Mouse (Mus musculus) heart, embryonic 15.5 days (tissue): ENCODE measurements at regions not wholly inside any gene's neighbourhood (a gene's known extent, or its start where the extent isn't known, plus 50 kb on each side); places are given as distances from the start of the nearest gene placed in this dataset.

Experiments
- ATAC-seq: fragments of 200-750 bp; cut with Nextera tagmentation; replicated peaks from 2 replicates; pipeline ENCODE4 v1.8.0; 2017; ENCODE audit warnings: low read depth, moderate TSS enrichment; ENCODE audit not compliant: insufficient number of reproducible peaks, insufficient read depth, low FRiP score
- H3K27ac ChIP-seq: fragments of 300-500 bp; sonication (generic); 2 replicates; pipeline ENCODE4 v1.5.1; 2015; ENCODE audit warnings: mild to moderate bottlenecking, inconsistent platforms
- H3K27me3 ChIP-seq: fragments of 300-500 bp; sonication (generic); 2 replicates; pipeline ENCODE4 v1.6.1; 2015; ENCODE audit warnings: inconsistent platforms
- H3K36me3 ChIP-seq: fragments of 300-500 bp; sonication (generic); 2 replicates; pipeline ENCODE4 v1.6.1; 2015; ENCODE audit warnings: mild to moderate bottlenecking, inconsistent platforms
- H3K4me1 ChIP-seq: fragments of 300-500 bp; sonication (generic); replicated peaks from 2 replicates; pipeline ENCODE4 v1.6.1; 2015; ENCODE audit warnings: inconsistent platforms
- H3K4me2 ChIP-seq: fragments of 300-500 bp; sonication (generic); 2 replicates; pipeline ENCODE4 v1.6.1; 2015; ENCODE audit warnings: inconsistent platforms, mild to moderate bottlenecking, moderate library complexity
- H3K4me3 ChIP-seq: fragments of 300-500 bp; sonication (generic); 2 replicates; pipeline ENCODE4 v1.5.1; 2015; ENCODE audit warnings: mild to moderate bottlenecking, inconsistent platforms
- H3K9ac ChIP-seq: fragments of 300-500 bp; sonication (generic); 2 replicates; pipeline ENCODE4 v1.6.1; 2015; ENCODE audit warnings: mild to moderate bottlenecking, inconsistent platforms
- H3K9me3 ChIP-seq: fragments of 300-500 bp; sonication (generic); replicated peaks from 2 replicates; pipeline ENCODE4 v1.6.1; 2016; ENCODE audit warnings: inconsistent platforms
- WGBS: fragments of 180-500 bp; shearing (Covaris S2); methylation state at CpG from one replicate; pipeline ENCODE4 v1.1.7; 2015; ENCODE audit warnings: mixed read lengths; 5-methylcytosine and 5-hydroxymethylcytosine counted together

DNA sequence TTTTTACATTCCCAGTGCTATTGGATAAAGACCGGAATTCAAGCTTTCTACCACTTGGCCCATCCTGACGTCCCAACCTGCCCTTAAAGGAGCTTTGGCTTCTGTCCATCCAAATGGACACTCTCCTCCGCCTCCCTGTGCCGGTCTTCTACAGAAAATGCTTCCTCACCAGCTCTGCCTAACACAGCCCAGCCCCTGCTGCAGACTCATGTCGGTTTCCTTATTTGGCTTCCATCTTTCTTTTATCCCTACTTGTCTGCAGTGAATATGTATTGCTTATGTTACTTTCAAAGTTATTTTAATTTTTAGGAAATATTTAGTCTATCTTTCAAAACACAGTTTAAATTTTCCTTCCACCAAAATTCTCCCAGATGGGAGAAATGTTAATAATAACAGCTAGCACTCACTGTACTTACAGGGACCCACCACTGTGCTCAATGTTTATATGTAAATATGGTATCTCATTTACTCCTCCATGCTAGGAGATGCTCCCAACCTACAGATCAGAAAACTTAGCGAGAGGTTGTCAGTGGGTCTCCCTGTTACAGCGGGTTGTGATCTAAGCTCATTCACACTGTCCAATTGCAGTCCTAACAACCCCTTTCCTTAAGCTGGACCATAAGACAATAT lies 118.6 kb downstream of the Sptssa start:
- Histone ChIP-seq H3K4me3 (no peak overlapping the region), H3K4me2 (no peak overlapping the region), H3K9ac (no peak overlapping the region), H3K27me3 (no peaks in the 10 kb centered on the region), H3K9me3 (no peaks in the 10 kb centered on the region), H3K4me1 (peaks cover 3% of the 10 kb centered on the region; the same call in 1 of the 2 replicates), H3K27ac (no peak overlapping the region), H3K36me3 (no peaks in the 10 kb centered on the region)
- no peak for ATAC-seq
- WGBS = 77% methylated on average over 7 of the region's 7 CpGs

GRCm38 (mm10) chr12:54537022-54537421 lies 119.4 kb downstream of the Sptssa start:
- no peaks in the 10 kb centered on the region for H3K27me3 ChIP-seq
- H3K9ac ChIP-seq = no peak overlapping the region
- H3K9me3 ChIP-seq = no peaks in the 10 kb centered on the region
- H3K4me1 ChIP-seq = peaks cover 3% of the 10 kb centered on the region; the same call in 1 of the 2 replicates
- WGBS = 70% methylated on average over 7 of the region's 7 CpGs
- H3K27ac ChIP-seq = no peak overlapping the region
- H3K4me3 ChIP-seq = no peak overlapping the region
- no peak overlapping the region for H3K4me2 ChIP-seq
- H3K36me3 ChIP-seq = no peaks in the 10 kb centered on the region
- ATAC-seq = no peak

- H3K4me3 ChIP-seq = no peak overlapping the region
- no peak overlapping the region for H3K27ac ChIP-seq
- no peak overlapping the region for H3K9ac ChIP-seq
- no peaks in the 10 kb centered on the region for H3K27me3 ChIP-seq
- H3K9me3 ChIP-seq = no peaks in the 10 kb centered on the region
- H3K4me2 ChIP-seq = no peak overlapping the region
- WGBS = 62% methylated on average over 6 of the region's 9 CpGs
- H3K36me3 ChIP-seq = no peaks in the 10 kb centered on the region
- no peak for ATAC-seq
- H3K4me1 ChIP-seq = peaks cover 3% of the 10 kb centered on the region; the same call in 1 of the 2 replicates
These were observed 120.5 kb downstream of the Sptssa start for GRCm38 (mm10) chr12:54535556-54536516.

DNA sequence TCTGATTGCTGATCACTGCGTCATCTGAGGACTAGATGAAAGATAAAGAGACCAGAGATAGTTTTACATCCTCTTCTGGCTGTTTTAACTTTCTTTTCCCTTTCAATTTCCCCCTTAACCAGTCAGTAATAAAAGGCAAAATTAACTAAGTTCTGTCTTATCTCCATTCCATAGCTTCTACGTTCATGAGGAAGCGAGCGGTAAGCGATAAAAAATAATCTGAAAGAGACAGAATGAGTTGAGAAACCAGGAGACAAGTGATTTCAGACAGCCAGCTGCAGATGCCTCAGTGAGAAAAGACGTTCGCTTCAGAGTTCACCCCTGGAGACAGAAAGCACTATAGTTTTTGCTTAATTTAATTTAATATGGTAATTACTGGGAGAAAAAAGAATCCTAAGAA lies 121.5 kb downstream of the Sptssa start:
- no peaks in the 10 kb centered on the region for H3K9me3 ChIP-seq
- H3K9ac ChIP-seq = no peak overlapping the region
- no peaks in the 10 kb centered on the region for H3K36me3 ChIP-seq
- peaks cover 3% of the 10 kb centered on the region; the same call in 1 of the 2 replicates for H3K4me1 ChIP-seq
- no peak for ATAC-seq
- 54% methylated on average over 7 of the region's 7 CpGs for WGBS
- H3K27me3 ChIP-seq = no peaks in the 10 kb centered on the region
- H3K4me3 ChIP-seq = no peak overlapping the region
- no peak overlapping the region for H3K4me2 ChIP-seq
- H3K27ac ChIP-seq = no peak overlapping the region

DNA sequence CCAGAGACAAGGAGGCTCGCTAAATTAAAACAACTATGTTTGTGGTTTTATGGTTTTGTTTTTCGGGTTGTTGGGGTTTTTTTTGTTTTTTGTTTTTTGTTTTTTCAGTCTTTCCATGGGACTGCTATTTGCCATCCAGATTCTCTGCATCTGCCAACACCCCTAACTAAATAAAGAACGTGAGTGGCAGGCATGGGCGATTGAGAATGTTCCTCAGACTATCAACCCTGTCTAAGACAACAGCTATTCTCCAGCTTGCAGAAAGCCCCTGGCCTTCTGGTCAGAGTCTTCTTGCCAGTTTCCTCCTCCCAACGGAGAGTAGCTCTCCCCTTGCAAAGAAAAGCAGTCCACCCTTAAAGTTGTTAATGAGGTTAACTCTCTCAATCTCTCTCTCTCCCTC lies 123.2 kb downstream of the Sptssa start:
- Histone ChIP-seq H3K36me3 (no peaks in the 10 kb centered on the region), H3K27ac (no peak overlapping the region), H3K4me3 (no peak overlapping the region), H3K27me3 (no peaks in the 10 kb centered on the region), H3K9me3 (no peaks in the 10 kb centered on the region), H3K9ac (no peak overlapping the region), H3K4me2 (no peak overlapping the region), H3K4me1 (peaks cover 3% of the 10 kb centered on the region; the same call in 1 of the 2 replicates)
- WGBS = 40% methylated on average over 5 of the region's 5 CpGs
- ATAC-seq = no peak

DNA sequence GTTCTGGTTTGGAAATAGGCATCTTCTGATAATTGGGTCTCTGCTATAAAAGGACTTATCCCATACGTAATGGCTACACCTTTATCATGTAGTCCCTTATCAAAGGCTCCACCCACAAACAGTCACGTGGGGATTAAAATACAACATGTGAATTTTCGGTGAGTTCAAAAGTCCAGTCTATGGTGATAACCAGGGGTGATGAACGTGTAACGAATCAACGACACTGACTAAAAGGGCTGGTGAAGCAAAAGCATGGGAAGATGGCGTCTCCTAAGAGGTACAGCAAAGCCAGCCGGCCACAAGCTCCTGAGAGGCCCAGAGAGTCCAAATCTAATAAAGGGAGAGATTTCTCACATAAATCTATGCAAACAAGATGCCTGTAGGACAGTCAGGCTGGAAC lies 124.3 kb downstream of the Sptssa start:
- 80% methylated on average over 8 of the region's 8 CpGs for WGBS
- Histone ChIP-seq H3K9me3 (no peaks in the 10 kb centered on the region), H3K36me3 (no peaks in the 10 kb centered on the region)

GRCm38 (mm10) chr12:54528046-54528445 lies 128.3 kb downstream of the Sptssa start:
- H3K4me1 ChIP-seq = peaks cover under 1% of the 10 kb centered on the region; the same call in 1 of the 2 replicates
- no peak overlapping the region for H3K27ac ChIP-seq
- no peaks in the 10 kb centered on the region for H3K27me3 ChIP-seq
- H3K4me3 ChIP-seq = no peak overlapping the region
- ATAC-seq = no peak
- H3K9ac ChIP-seq = no peak overlapping the region
- H3K36me3 ChIP-seq = no peaks in the 10 kb centered on the region
- no peaks in the 10 kb centered on the region for H3K9me3 ChIP-seq
- H3K4me2 ChIP-seq = no peak overlapping the region

More for the DNA sequence above, 124.3 kb downstream of the Sptssa start:
- Histone ChIP-seq H3K27me3 (no peaks in the 10 kb centered on the region), H3K4me1 (peaks cover 3% of the 10 kb centered on the region; the same call in 1 of the 2 replicates), H3K4me2 (no peak overlapping the region), H3K27ac (no peak overlapping the region), H3K9ac (no peak overlapping the region), H3K4me3 (no peak overlapping the region)
- no peak for ATAC-seq

DNA sequence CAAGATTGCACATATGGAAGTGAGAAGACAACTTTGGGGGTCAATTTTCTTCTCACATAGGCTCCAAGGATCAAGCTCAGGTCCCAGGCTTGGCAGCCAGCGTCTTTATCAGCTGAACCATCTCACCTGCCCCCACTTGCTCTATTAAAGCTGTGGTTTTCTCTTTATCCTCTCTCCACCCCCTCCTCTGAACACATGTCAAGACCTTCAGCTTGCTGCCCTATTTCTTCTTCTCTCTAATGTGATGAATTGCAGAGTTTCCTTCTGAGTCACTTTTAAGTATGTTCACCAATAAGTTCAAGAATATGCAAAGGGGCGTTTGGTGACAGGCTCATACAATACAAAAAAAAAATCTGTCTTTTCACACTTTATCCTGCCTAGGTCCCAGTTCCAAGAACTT lies 128.8 kb downstream of the Sptssa start:
- Histone ChIP-seq H3K4me2 (no peak overlapping the region), H3K36me3 (no peaks in the 10 kb centered on the region), H3K4me1 (no peaks in the 10 kb centered on the region), H3K27ac (no peak overlapping the region), H3K4me3 (no peak overlapping the region), H3K9me3 (no peaks in the 10 kb centered on the region), H3K27me3 (no peaks in the 10 kb centered on the region), H3K9ac (no peak overlapping the region)
- no peak for ATAC-seq
- 67% methylated on average over 2 of the region's 2 CpGs for WGBS

- no peak overlapping the region for H3K27ac ChIP-seq
- peaks cover 10% of the 10 kb centered on the region for H3K4me1 ChIP-seq
- WGBS = 52% methylated on average over 4 of the region's 4 CpGs
- no peaks in the 10 kb centered on the region for H3K27me3 ChIP-seq
- no peaks in the 10 kb centered on the region for H3K9me3 ChIP-seq
- ATAC-seq = no peak
- no peaks in the 10 kb centered on the region for H3K36me3 ChIP-seq
- H3K4me2 ChIP-seq = no peak overlapping the region
- H3K4me3 ChIP-seq = no peak overlapping the region
- H3K9ac ChIP-seq = no peak overlapping the region
These were observed 136.0 kb downstream of the Sptssa start for GRCm38 (mm10) chr12:54520406-54520805.

DNA sequence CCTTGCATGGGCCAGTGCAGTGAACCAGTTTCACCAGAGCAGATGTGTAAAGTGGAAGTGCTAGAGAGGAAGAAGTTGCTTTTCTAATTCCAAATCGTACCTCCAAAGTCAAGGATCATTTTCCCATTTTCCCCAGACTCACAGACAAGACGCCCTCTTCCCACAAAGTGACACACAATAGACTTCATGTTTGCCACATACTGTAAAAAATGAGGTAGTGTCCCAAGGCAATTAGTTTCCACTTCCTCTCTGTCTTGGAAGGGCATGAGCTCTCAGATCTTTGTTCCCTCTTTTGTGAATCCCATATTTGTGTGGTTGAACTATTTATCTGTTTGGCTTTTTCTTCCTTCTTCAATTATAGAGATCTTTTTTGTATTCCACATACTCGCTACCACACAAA lies 137.0 kb downstream of the Sptssa start:
- no peaks in the 10 kb centered on the region for H3K9me3 ChIP-seq
- no peak overlapping the region for H3K9ac ChIP-seq
- no peaks in the 10 kb centered on the region for H3K27me3 ChIP-seq
- ATAC-seq = no peak
- H3K4me3 ChIP-seq = no peak overlapping the region
- 76% methylated on average over 3 of the region's 3 CpGs for WGBS
- H3K4me2 ChIP-seq = no peak overlapping the region
- no peaks in the 10 kb centered on the region for H3K36me3 ChIP-seq
- peaks cover 10% of the 10 kb centered on the region for H3K4me1 ChIP-seq
- H3K27ac ChIP-seq = no peak overlapping the region

DNA sequence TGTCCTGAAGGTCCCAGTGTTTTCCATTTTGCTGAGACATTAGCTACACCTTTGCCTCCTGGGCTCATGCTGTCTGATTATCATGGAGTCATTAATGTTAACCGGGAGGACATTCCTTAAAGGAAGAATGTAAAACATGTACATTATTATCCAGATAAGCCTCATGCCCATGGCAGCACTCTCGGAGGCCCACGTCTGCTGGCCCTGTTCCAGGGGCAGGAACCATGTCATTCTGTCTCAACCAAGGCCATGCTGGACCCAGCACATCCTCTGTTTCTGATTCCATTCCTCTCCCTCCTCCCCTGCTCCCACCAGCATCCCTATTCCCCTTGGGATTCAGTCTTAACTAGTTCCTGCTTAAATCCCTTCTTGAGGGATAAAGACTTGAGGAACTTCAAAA lies 139.1 kb downstream of the Sptssa start:
- Histone ChIP-seq H3K9ac (no peak overlapping the region), H3K27me3 (no peaks in the 10 kb centered on the region), H3K4me3 (no peak overlapping the region), H3K36me3 (no peaks in the 10 kb centered on the region), H3K4me2 (no peak overlapping the region), H3K27ac (no peak overlapping the region), H3K4me1 (peaks cover 10% of the 10 kb centered on the region), H3K9me3 (no peaks in the 10 kb centered on the region)
- WGBS = 13% methylated on average over 3 of the region's 3 CpGs
- ATAC-seq = no peak
